Mouse (Mus musculus): ENCODE results near the gene Stxbp2.

GRCm38 (mm10) chr8:3690774-3691173 lies 60.0 kb downstream of the Stxbp2 start:
- no peak for TF ChIP-seq CTCF (IDR thresholded peaks at IDR 0.05; ENCODE audit: borderline replicate concordance, extremely low read depth, insufficient read depth, insufficient read length)
- no peak for TF ChIP-seq POLR2A (IDR thresholded peaks at IDR 0.05; ENCODE audit: borderline replicate concordance, extremely low read depth, insufficient read depth, insufficient read length, poor library complexity, severe bottlenecking)
